Mouse (Mus musculus): ENCODE measurements around the gene Npas3. TPM values are rescaled to one million over a fixed set of nuclear protein-coding genes. Genes with fewer than 3 reads are reported as not detected.

The Npas3 gene
- polyA plus RNA-seq, 1 experiment from 2014 or later: 0.70 TPM

- Histone ChIP-seq H3K9me3 (replicated peaks) (no peaks in the 10 kb centered on the region), H3K27ac (peak overlapping the region; percentile 90), H3K9ac (peak overlapping the region; percentile 53), H3K27me3 (replicated peaks) (no peaks in the 10 kb centered on the region), H3K36me3 (no peaks in the 10 kb centered on the region), H3K4me3 (peak overlapping the region; percentile 12; the same call in 1 of the 2 replicates), H3K4me2 (peak overlapping the region; percentile 58), H3K4me1 (peaks cover 59% of the 10 kb centered on the region)
- peak; percentile 93 for ATAC-seq
- 21% methylated on average over 6 of the region's 6 CpGs for WGBS (ENCODE audit: insufficient replicate concordance)
Observed at GRCm38 (mm10) chr12:53832590-53832989, 584.1 kb downstream of the Npas3 start.

- 76% methylated on average over 2 of the region's 2 CpGs for WGBS (ENCODE audit: insufficient replicate concordance)
- H3K4me3 ChIP-seq: no peak overlapping the region
- H3K4me1 ChIP-seq: peaks cover 66% of the 10 kb centered on the region
- H3K36me3 ChIP-seq: no peaks in the 10 kb centered on the region
- H3K4me2 ChIP-seq: peak overlapping the region; percentile 58
- no peaks in the 10 kb centered on the region for H3K27me3 ChIP-seq (replicated peaks)
- no peaks in the 10 kb centered on the region for H3K9me3 ChIP-seq (replicated peaks)
- peak overlapping the region; percentile 53; the same call in 1 of the 2 replicates for H3K9ac ChIP-seq
- no peak for ATAC-seq
- H3K27ac ChIP-seq: peak overlapping the region; percentile 90
Observed at GRCm38 (mm10) chr12:53833348-53833747, 584.9 kb downstream of the Npas3 start.

- Histone ChIP-seq H3K27me3 (replicated peaks) (no peaks in the 10 kb centered on the region), H3K9me3 (replicated peaks) (no peaks in the 10 kb centered on the region), H3K4me1 (peaks cover 80% of the 10 kb centered on the region), H3K9ac (no peak overlapping the region; the same call in 1 of the 2 replicates), H3K4me3 (no peak overlapping the region), H3K27ac (peak overlapping the region; percentile 93), H3K36me3 (no peaks in the 10 kb centered on the region), H3K4me2 (no peak overlapping the region)
- no peak for ATAC-seq
- WGBS (ENCODE audit: insufficient replicate concordance): 73% methylated on average over 27 of the region's 27 CpGs
Observed at GRCm38 (mm10) chr12:53836031-53836790, 587.7 kb downstream of the Npas3 start.

- Histone ChIP-seq H3K9ac (peak overlapping the region; percentile 55), H3K4me1 (peaks cover 82% of the 10 kb centered on the region), H3K4me3 (no peak overlapping the region), H3K36me3 (no peaks in the 10 kb centered on the region), H3K27ac (peak overlapping the region; percentile 93), H3K9me3 (replicated peaks) (no peaks in the 10 kb centered on the region), H3K27me3 (replicated peaks) (no peaks in the 10 kb centered on the region), H3K4me2 (peak overlapping the region; percentile 59)
- ATAC-seq: peak; percentile 86
- WGBS (ENCODE audit: insufficient replicate concordance): 24% methylated on average over 15 of the region's 15 CpGs
Observed at GRCm38 (mm10) chr12:53837408-53837807, 588.9 kb downstream of the Npas3 start.

- Histone ChIP-seq H3K4me3 (no peak overlapping the region), H3K9ac (peak overlapping the region; percentile 55; the same call in 1 of the 2 replicates), H3K27ac (peak overlapping the region; percentile 93), H3K27me3 (replicated peaks) (no peaks in the 10 kb centered on the region), H3K4me1 (peaks cover 73% of the 10 kb centered on the region), H3K36me3 (no peaks in the 10 kb centered on the region), H3K9me3 (replicated peaks) (no peaks in the 10 kb centered on the region), H3K4me2 (peak overlapping the region; percentile 59)
- 70% methylated on average over 7 of the region's 7 CpGs for WGBS (ENCODE audit: insufficient replicate concordance)
- no peak for ATAC-seq
Observed at GRCm38 (mm10) chr12:53838541-53838940, 590.1 kb downstream of the Npas3 start.

DNA sequence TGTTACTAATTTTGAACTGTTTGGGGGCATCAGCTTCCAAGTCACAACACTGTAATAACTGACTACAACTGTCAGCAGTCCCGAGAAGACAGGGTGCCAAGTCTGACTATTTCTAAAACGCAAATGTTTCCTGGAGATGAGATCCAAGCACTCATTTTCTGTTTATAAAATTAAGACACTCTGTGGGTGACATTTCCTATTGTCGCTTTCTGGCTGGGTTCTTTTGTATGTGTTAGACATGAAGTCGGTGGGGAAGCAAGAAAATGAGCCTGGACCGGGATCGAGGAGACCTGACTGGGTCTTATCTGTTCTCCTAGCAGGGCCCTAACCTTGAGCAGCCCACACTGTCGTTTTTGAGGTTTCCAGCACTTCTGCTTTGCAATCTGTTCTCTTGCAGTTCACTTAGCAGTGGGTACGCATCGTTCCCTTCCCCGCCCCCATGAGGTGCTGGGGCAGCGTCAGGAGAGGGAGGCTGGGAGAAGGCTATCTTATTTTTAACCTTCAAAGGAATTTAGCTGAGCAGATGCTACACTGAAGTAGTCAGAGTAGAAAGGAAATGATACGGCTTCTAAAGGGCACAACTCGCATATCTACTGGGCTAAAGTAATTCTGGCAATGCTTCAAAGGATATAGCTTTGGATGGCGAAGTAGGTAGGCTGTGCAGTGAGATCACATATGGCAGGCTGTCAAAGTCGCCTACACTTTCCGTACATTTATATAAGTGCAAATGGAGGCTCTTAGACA lies 593.6 kb downstream of the Npas3 start:
- peak overlapping the region; percentile 9 for H3K4me2 ChIP-seq
- H3K27ac ChIP-seq: peak overlapping the region; percentile 56
- H3K4me1 ChIP-seq: peaks cover 39% of the 10 kb centered on the region
- 0 out of 2 replicates have a peak overlapping the region, but pooled peaks have one; percentile 1 for H3K9ac ChIP-seq
- H3K36me3 ChIP-seq: no peaks in the 10 kb centered on the region
- no peak overlapping the region for H3K4me3 ChIP-seq
- 0 out of 2 replicates have a peak, but pooled peaks cover 4% of the 10 kb centered on the region for H3K27me3 ChIP-seq (replicated peaks)
- WGBS (ENCODE audit: insufficient replicate concordance): 41% methylated on average over 16 of the region's 16 CpGs
- H3K9me3 ChIP-seq (replicated peaks): no peaks in the 10 kb centered on the region
- no peak for ATAC-seq

GRCm38 (mm10) chr12:53843626-53844025 lies 595.1 kb downstream of the Npas3 start:
- H3K4me2 ChIP-seq: no peak overlapping the region
- no peak overlapping the region for H3K9ac ChIP-seq
- 70% methylated on average over 3 of the region's 3 CpGs for WGBS (ENCODE audit: insufficient replicate concordance)
- 0 out of 2 replicates have a peak, but pooled peaks cover 4% of the 10 kb centered on the region for H3K27me3 ChIP-seq (replicated peaks)
- no peak overlapping the region for H3K27ac ChIP-seq
- H3K4me1 ChIP-seq: peaks cover 25% of the 10 kb centered on the region
- no peak overlapping the region for H3K4me3 ChIP-seq
- no peaks in the 10 kb centered on the region for H3K36me3 ChIP-seq
- no peak for ATAC-seq
- no peaks in the 10 kb centered on the region for H3K9me3 ChIP-seq (replicated peaks)

- H3K9me3 ChIP-seq (replicated peaks): no peaks in the 10 kb centered on the region
- no peak for ATAC-seq
- H3K36me3 ChIP-seq: no peaks in the 10 kb centered on the region
- peaks cover 15% of the 10 kb centered on the region for H3K4me1 ChIP-seq
- 64% methylated on average over 12 of the region's 12 CpGs for WGBS (ENCODE audit: insufficient replicate concordance)
- H3K4me2 ChIP-seq: no peak overlapping the region
- 0 out of 2 replicates have a peak, but pooled peaks cover 4% of the 10 kb centered on the region for H3K27me3 ChIP-seq (replicated peaks)
- no peak overlapping the region for H3K27ac ChIP-seq
- no peak overlapping the region for H3K4me3 ChIP-seq
- no peak overlapping the region for H3K9ac ChIP-seq
Observed at GRCm38 (mm10) chr12:53846154-53846665, 597.7 kb downstream of the Npas3 start.

DNA sequence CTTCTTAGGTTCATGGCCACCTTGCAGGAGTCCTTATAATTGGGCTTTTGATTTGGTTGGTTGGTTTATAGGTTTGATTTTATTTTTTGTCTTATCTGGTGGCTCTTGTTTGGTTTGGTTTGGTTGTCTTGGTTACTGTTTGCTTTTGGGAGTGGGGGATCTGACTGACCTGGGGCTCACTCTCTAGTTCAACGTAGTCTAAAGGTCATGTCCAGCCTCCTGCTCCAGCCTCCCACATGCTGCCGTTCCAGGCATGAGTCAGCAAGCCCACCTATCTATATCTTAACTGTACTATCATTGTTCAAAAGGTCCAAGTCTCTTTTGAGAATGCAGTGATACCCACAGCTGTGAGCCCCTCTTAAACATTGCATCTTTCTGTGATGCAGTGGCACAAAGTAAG lies 600.8 kb downstream of the Npas3 start:
- WGBS (ENCODE audit: insufficient replicate concordance): 70% methylated on average over 2 of the region's 2 CpGs
- no peak for ATAC-seq
- no peak overlapping the region for H3K27ac ChIP-seq

DNA sequence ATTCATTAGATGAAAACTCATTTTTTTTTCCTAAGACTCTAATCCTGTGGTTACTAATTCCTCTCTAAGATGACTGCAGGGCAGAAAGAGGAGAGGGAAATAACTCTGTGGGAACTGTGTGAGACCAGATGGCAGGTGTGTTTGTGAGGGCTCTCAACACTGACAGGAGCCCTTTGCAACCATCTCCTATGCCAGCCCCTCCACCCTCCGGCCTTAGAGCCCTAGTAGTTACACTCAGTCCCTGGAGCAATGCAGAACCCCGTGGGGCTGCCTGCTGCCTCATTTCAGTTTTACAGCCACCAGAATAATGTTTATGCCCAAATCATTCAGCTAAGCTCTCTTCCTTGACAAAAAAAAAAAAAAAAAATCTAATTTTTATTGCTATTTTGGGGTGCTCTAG lies 604.0 kb downstream of the Npas3 start:
- 74% methylated on average over 2 of the region's 2 CpGs for WGBS (ENCODE audit: insufficient replicate concordance)
- ATAC-seq: no peak
- no peak overlapping the region for H3K9ac ChIP-seq
- no peaks in the 10 kb centered on the region for H3K27me3 ChIP-seq (replicated peaks)
- no peaks in the 10 kb centered on the region for H3K4me1 ChIP-seq
- H3K36me3 ChIP-seq: no peaks in the 10 kb centered on the region
- no peak overlapping the region for H3K4me2 ChIP-seq
- no peak overlapping the region for H3K4me3 ChIP-seq
- no peaks in the 10 kb centered on the region for H3K9me3 ChIP-seq (replicated peaks)
- no peak overlapping the region for H3K27ac ChIP-seq

More for the DNA sequence above, 600.8 kb downstream of the Npas3 start:
- H3K27me3 ChIP-seq (replicated peaks): 0 out of 2 replicates have a peak, but pooled peaks cover 4% of the 10 kb centered on the region
- no peak overlapping the region for H3K4me3 ChIP-seq
- no peaks in the 10 kb centered on the region for H3K9me3 ChIP-seq (replicated peaks)
- H3K36me3 ChIP-seq: no peaks in the 10 kb centered on the region
- H3K4me1 ChIP-seq: no peaks in the 10 kb centered on the region
- no peak overlapping the region for H3K9ac ChIP-seq
- H3K4me2 ChIP-seq: no peak overlapping the region

DNA sequence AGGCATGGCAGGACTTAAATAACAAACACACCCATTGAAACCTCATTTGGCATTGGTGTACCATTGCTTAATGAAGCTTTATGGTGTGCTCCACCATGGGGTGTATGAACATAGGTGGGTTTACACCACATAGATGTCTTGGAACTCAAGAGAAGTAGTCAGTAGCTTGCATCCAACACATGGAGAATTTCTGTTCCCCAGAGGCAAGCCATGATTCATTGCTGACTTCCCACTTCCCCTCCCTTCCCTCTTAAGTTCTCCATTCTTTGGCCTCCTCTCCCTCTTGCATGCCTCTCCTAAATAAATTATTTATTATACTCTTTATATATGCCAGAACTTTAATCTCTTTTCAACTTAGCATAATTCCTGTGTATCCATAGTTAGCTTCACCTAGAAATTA lies 611.7 kb downstream of the Npas3 start:
- H3K27me3 ChIP-seq (replicated peaks): peaks cover 3% of the 10 kb centered on the region; the same call in 1 of the 2 replicates
- no peak overlapping the region for H3K4me2 ChIP-seq
- ATAC-seq: no peak
- H3K9me3 ChIP-seq (replicated peaks): no peaks in the 10 kb centered on the region
- H3K4me1 ChIP-seq: no peaks in the 10 kb centered on the region
- no peak overlapping the region for H3K9ac ChIP-seq
- H3K4me3 ChIP-seq: no peak overlapping the region
- no peak overlapping the region for H3K27ac ChIP-seq
- no peaks in the 10 kb centered on the region for H3K36me3 ChIP-seq

DNA sequence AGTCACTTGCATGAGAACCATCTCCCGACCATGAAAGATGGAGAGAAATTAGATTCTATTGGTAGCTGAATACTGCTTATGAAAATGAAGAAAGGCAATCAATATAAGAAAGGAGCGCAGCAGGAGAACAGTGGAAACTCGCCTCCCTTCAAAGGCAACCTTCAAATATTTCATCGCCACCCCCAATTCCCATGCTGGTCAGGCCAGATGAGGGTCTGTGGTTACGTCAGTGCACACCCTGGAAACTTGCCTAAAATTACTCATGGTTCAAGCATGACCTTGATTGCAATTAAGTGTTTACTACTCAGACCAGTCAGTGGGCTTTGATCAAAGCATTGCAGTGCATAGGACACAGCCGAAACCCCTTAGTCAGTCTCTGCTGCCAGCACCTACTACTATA lies 613.8 kb downstream of the Npas3 start:
- Histone ChIP-seq H3K27ac (no peak overlapping the region), H3K4me2 (no peak overlapping the region), H3K4me3 (no peak overlapping the region), H3K27me3 (replicated peaks) (peaks cover 3% of the 10 kb centered on the region; the same call in 1 of the 2 replicates), H3K4me1 (no peaks in the 10 kb centered on the region), H3K9me3 (replicated peaks) (no peaks in the 10 kb centered on the region), H3K36me3 (no peaks in the 10 kb centered on the region), H3K9ac (no peak overlapping the region)
- 75% methylated on average over 6 of the region's 6 CpGs for WGBS (ENCODE audit: insufficient replicate concordance)
- no peak for ATAC-seq

All from liver, embryonic 12.5 days (tissue).